Mouse (Mus musculus) lung, adult 2 months (tissue): ENCODE measurements around the gene Csnk1d.

ENCODE experiments used
- CTCF ChIP-seq: fragments of 200-500 bp; IDR thresholded peaks from 2 replicates; pipeline ENCODE4 v1.5.1; 2011; ENCODE audit warnings: mild to moderate bottlenecking, low read length, control low read depth; ENCODE audit not compliant: insufficient read depth
- POLR2A ChIP-seq: fragments of 200-500 bp; IDR thresholded peaks from 2 replicates; pipeline ENCODE4 v1.6.1; 2011; ENCODE audit warnings: low read depth, mild to moderate bottlenecking, control low read depth, low read length, borderline replicate concordance; ENCODE audit errors: extremely low read depth

- TF ChIP-seq CTCF (no peak), POLR2A (no peak)
Observed at GRCm38 (mm10) chr11:120913796-120914195, 77.3 kb downstream of the Csnk1d start.
